Mouse (Mus musculus) Muller cell, postnatal 12 days (primary cell): Measurements from ENCODE around the gene Thumpd1.

ENCODE experiments used
- DNase-seq: peaks from one replicate; pipeline ENCODE4 v3.0.0-alpha.2; 2015; ENCODE audit errors: inconsistent ontology term

Gene Thumpd1

DNA sequence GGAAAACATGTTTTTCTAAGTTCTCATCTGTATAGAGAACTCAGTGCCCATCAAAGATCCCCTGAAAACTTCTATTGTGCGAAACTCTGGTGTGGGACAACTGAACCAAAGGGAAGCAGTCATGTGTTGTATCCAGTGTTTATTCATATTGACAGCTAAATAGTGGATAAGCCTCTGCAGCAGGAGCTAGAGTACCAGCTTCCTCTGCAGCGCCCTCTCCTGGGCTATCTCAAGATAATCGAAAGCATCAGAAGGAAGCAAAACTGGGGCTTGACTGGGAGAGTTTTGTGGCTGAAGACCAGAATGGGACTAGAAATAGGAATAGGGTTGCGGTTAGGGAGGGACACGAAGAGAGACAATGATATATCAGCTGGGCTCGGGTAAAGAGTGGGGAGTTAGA, 49.7 kb downstream of the Thumpd1 start:
- DNase-seq: no peak

DNA sequence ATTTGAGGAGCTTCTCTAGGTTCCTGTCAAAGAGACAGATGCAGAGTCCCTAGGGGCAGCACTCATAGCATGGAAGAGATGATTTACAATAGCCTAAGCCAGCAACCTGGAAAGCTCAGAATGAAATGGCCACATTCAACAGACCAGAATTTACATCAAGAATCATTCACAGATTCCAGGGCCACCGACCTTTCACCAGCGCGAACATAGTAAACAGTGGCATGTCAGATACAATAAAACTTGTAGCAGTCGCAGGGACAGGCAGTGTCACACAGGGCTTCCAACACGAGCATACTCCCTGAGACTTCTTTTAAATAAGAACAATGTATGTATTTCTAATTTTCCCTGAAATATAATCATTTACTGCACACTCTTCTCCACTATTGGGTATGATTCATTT, 50.2 kb downstream of the Thumpd1 start:
- no peak for DNase-seq

DNA sequence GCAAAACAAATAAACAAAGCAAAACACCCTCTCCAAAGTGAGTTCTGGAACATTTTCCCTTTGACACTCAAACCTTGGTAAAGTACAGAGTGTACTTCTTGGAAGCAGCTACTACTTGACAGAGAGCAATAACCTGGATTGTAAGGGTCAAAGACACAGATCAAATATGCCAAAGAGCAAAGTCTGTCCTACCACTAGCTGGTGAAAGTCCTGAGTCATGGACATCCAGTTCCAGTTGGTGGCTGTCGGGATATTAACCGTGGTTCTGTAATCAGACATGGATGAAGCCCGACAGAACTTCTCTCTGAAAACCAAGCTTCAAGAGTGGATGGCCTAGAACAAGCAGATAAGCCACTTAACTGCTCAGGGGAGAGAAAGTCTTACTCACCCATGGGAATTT, 52.7 kb downstream of the Thumpd1 start:
- no peak for DNase-seq
